Mouse (Mus musculus) embryonic facial prominence, embryonic 12.5 days (tissue): ENCODE data around the gene Pcbd1. TPM values are rescaled to one million over a fixed set of nuclear protein-coding genes. Genes with fewer than 3 reads are reported as not detected.
"Not testable (repeated sequence)": the region's sequence is repeated elsewhere in the genome, so short reads cannot be mapped to it uniquely, and the experiment has no call there.

Experiments used
- ATAC-seq: fragments of 200-750 bp; cut with Nextera tagmentation; 2 replicates; pipeline ENCODE4 v1.8.0; 2017; ENCODE audit not compliant: insufficient number of reproducible peaks, insufficient read depth, low FRiP score, low TSS enrichment
- H3K27ac ChIP-seq: fragments of 300-500 bp; sonication (generic); 2 replicates; pipeline ENCODE4 v1.5.1; 2016; ENCODE audit warnings: mild to moderate bottlenecking
- H3K27me3 ChIP-seq: fragments of 300-500 bp; sonication (generic); 2 replicates; pipeline ENCODE4 v1.6.1; 2016; ENCODE audit warnings: mild to moderate bottlenecking, moderate library complexity
- H3K36me3 ChIP-seq: fragments of 300-500 bp; sonication (generic); 2 replicates; pipeline ENCODE4 v1.6.1; 2016; ENCODE audit warnings: mild to moderate bottlenecking
- H3K4me1 ChIP-seq: fragments of 300-500 bp; sonication (generic); 2 replicates; pipeline ENCODE4 v1.6.1; 2016
- H3K4me2 ChIP-seq: fragments of 300-500 bp; sonication (generic); replicated peaks from 2 replicates; pipeline ENCODE4 v1.6.1; 2016; ENCODE audit warnings: mild to moderate bottlenecking, moderate library complexity
- H3K4me3 ChIP-seq: fragments of 300-500 bp; sonication (generic); 2 replicates; pipeline ENCODE4 v1.5.1; 2016; ENCODE audit warnings: mild to moderate bottlenecking
- H3K9ac ChIP-seq: fragments of 300-500 bp; sonication (generic); 2 replicates; pipeline ENCODE4 v1.6.1; 2016; ENCODE audit warnings: mild to moderate bottlenecking, moderate library complexity
- H3K9me3 ChIP-seq: fragments of 300-500 bp; sonication (generic); 2 replicates; pipeline ENCODE4 v1.6.1; 2016; ENCODE audit warnings: mild to moderate bottlenecking, moderate library complexity
- WGBS: fragments of 180-500 bp; shearing (Covaris S2); methylation state at CpG from one replicate; pipeline ENCODE4 v1.1.7; 2016; 5-methylcytosine and 5-hydroxymethylcytosine counted together
- polyA plus RNA-seq: library from polyadenylated mRNA; unstranded; fragments of >200 nt; fragmentation: Nextera tagmentation; extraction: Ambion mirVana; gene quantifications from 2 replicates; pipeline ENCODE4 v1.2.1, GENCODE M21; 2016

The Pcbd1 gene
- polyA plus RNA-seq, 1 experiment from 2014 or later, result 11.8 TPM

DNA sequence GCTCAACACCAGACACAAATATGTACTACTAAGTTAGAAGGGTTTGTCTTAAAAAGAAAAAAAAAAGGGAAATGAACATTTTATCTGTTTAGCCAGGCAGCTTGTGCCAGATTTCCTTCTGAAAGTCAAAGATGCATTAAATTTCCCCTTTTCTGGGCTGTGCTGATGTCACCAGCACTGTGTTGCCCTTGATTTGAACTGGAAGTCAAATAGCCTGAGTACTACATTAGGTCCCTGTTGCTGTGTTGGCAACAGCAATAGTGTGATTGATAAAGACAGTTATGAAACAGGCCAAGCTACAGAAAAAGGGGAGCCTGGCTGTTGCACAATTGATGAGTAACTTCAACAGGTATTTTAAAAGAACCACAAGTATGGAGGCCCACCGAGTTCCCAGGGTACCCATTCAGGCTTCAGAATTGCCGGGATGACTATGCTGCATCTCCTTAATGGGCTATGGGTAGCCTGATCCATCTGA, 25.2 kb downstream of the Pcbd1 start:
- no peak for ATAC-seq
- peaks cover 47% of the 10 kb centered on the region for H3K36me3 ChIP-seq
- WGBS, result 93% methylated on average over 2 of the region's 2 CpGs
- H3K27me3 ChIP-seq, result no peaks in the 10 kb centered on the region
- H3K9ac ChIP-seq, result no peak overlapping the region
- H3K27ac ChIP-seq, result no peak overlapping the region
- no peaks in the 10 kb centered on the region for H3K9me3 ChIP-seq
- H3K4me2 ChIP-seq, result no peak overlapping the region
- H3K4me1 ChIP-seq, result no peaks in the 10 kb centered on the region
- H3K4me3 ChIP-seq, result no peak overlapping the region

DNA sequence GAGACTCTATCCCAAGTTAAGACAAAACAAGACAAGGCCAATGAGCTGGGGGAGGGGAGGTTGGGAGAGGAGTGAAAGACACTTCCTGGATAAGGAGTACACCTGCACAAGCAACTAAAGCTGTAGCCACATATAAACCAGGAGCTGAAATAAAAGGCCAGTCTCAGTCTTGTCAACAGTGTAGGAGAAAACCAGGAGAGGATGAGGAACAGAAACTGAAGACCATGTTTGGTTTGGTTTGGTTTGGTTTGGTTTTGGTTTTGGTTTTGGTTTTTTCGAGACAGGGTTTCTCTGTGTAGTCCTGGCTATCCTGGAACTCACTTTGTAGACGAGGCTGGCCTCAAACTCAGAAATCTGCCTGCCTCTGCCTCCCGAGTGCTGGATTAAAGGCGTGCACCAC, 32.6 kb downstream of the Pcbd1 start:
- 96% methylated on average over 4 of the region's 4 CpGs for WGBS
- not testable (repeated sequence) for H3K4me3 ChIP-seq, H3K9ac ChIP-seq, H3K27me3 ChIP-seq, H3K4me2 ChIP-seq, H3K27ac ChIP-seq, H3K9me3 ChIP-seq, H3K4me1 ChIP-seq, ATAC-seq
- peaks cover 20% of the 10 kb centered on the region for H3K36me3 ChIP-seq

DNA sequence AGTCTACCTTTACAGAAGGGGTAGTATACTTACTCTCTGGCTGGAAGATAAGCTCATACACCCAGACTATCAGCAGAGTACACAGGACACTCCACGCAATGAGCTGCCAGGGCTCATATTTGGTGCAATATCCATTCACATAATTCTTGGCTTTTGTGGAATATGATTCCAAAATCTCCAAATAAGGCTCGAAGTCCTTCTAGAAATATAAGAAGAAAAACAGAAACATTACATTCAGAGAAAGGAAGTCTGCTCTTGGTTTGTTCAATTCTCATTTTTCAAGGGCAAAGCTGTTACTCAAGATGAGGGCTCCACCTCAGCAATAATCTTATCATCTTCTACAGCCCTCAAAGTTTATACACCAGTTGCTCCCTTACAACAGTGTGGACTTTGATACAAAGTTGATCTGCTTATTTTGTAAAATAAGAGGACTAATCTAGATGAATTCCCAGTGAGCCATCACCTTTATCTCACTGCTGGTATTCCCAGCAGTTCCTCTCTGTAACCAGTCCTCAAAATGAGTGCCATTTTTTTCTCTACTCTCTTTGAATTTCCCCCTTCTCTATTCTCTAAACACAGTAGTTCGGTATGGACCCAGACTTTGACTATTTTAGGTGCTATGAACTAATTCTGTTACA, 34.3 kb downstream of the Pcbd1 start:
- ATAC-seq, result no peak
- Histone ChIP-seq H3K27ac (no peak overlapping the region), H3K4me2 (no peak overlapping the region), H3K27me3 (no peaks in the 10 kb centered on the region), H3K9ac (no peak overlapping the region), H3K9me3 (no peaks in the 10 kb centered on the region), H3K4me1 (no peaks in the 10 kb centered on the region), H3K36me3 (peaks cover 20% of the 10 kb centered on the region), H3K4me3 (no peak overlapping the region)
- 88% methylated on average over 3 of the region's 3 CpGs for WGBS

DNA sequence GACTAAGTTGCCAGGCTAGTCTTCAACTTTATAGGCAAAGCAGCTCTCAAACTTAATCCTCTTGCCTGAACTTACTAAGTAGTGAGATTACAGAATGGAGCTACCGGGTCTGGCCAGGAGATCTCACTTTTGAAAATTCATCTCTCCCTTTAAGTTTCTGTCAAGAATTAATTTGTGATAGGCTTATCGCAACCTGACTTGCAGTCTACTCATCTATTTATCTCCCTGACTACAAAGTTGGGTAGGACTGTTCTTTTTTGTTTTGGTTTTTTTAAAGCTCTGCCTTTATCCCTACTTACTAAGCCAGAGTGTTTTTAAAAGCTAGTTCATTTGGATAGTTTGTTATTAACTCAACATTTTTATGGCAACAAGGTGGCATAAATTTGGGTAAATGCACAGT, 35.3 kb downstream of the Pcbd1 start:
- Histone ChIP-seq H3K27me3 (no peaks in the 10 kb centered on the region), H3K4me2 (no peak overlapping the region), H3K4me3 (no peak overlapping the region), H3K9ac (no peak overlapping the region), H3K9me3 (no peaks in the 10 kb centered on the region), H3K36me3 (peaks cover 20% of the 10 kb centered on the region), H3K27ac (no peak overlapping the region), H3K4me1 (no peaks in the 10 kb centered on the region)
- 91% methylated on average over 2 of the region's 2 CpGs for WGBS
- no peak for ATAC-seq

DNA sequence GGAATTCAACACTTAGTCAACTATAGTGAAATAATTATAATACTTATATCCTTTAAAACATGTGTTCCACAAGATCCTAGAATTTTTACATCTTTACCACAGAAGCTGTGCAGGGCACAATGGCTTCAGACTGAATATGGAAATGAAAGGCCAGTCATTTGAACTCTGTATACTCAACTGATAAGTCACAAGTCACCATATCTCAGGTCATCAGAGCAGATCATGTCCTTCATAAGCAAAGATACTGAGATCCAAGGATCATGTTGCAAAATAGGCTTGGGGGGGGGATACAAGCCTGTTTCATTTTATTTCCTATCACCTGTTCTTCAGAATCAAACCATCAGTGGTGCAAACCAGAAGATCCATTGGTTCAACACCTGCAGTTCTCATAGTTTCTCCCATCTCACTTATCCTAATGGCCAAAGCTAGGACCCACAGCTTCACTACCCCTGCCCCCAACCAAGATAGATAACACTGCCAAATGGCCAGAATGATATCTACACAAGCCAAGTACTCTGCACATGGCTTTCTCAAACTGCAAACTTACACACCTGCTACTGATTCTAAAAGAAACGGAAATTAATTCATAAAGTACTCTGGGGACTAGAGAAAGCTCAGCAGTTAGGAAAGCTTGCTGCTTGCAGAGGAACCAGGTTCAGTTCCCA, 39.7 kb downstream of the Pcbd1 start:
- no peaks in the 10 kb centered on the region for H3K4me1 ChIP-seq
- H3K9me3 ChIP-seq, result no peaks in the 10 kb centered on the region
- WGBS, result 79% methylated on average over 1 of the region's 1 CpGs
- ATAC-seq, result no peak
- no peak overlapping the region for H3K27ac ChIP-seq
- H3K4me3 ChIP-seq, result no peak overlapping the region
- H3K36me3 ChIP-seq, result peaks cover 15% of the 10 kb centered on the region; the same call in 1 of the 2 replicates
- no peaks in the 10 kb centered on the region for H3K27me3 ChIP-seq
- no peak overlapping the region for H3K9ac ChIP-seq
- no peak overlapping the region for H3K4me2 ChIP-seq

DNA sequence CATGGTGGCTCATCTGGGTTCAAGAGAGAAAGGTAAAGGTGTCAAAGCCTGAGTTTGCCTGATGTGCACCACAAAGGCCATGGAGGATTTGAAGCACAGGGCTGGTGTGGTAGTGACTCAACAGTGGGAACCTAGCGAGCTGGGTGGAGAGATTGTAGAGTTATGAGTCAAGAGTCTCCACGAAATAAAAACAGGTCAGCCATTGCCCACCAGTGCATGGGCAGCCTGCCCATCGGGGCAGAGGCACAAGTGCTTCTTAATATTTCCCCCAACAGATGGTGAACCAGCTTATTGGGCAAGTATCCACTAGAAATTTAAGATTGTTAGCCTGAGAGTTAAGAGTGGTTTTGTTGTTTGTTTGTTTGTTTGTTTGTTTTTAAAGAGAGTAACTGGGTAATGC, 41.8 kb downstream of the Pcbd1 start:
- no peak overlapping the region for H3K27ac ChIP-seq
- no peak for ATAC-seq
- no peak overlapping the region for H3K4me3 ChIP-seq
- no peaks in the 10 kb centered on the region for H3K9me3 ChIP-seq
- no peak overlapping the region for H3K9ac ChIP-seq
- 81% methylated on average over 3 of the region's 3 CpGs for WGBS
- H3K36me3 ChIP-seq, result peaks cover 15% of the 10 kb centered on the region; the same call in 1 of the 2 replicates
- H3K4me1 ChIP-seq, result no peaks in the 10 kb centered on the region
- H3K27me3 ChIP-seq, result no peaks in the 10 kb centered on the region
- H3K4me2 ChIP-seq, result no peak overlapping the region

DNA sequence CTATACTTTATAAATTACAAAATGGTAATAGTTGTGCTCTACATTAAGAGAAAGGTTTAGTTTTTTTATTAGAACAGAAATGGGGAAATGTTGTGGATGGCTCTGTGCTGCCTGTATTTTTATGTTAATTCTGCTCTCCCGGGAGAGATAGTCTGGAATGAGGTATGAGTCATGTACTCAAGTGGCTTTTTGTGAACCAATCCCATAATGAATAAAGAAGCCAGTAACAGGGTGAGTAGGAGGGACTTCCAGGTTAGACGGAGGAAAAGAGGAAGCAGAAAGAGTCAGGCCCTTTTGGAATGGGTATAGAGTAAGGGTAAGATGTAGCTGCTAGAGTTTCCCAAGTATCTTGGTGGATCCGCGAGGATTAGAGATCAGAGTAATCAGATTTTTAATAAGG, 44.9 kb downstream of the Pcbd1 start:
- H3K36me3 ChIP-seq, result peaks cover 9% of the 10 kb centered on the region; the same call in 1 of the 2 replicates
- no peaks in the 10 kb centered on the region for H3K9me3 ChIP-seq
- H3K4me1 ChIP-seq, result no peaks in the 10 kb centered on the region
- no peak overlapping the region for H3K4me3 ChIP-seq
- no peaks in the 10 kb centered on the region for H3K27me3 ChIP-seq
- 80% methylated on average over 4 of the region's 4 CpGs for WGBS
- no peak overlapping the region for H3K27ac ChIP-seq
- H3K9ac ChIP-seq, result no peak overlapping the region
- H3K4me2 ChIP-seq, result no peak overlapping the region
- no peak for ATAC-seq

DNA sequence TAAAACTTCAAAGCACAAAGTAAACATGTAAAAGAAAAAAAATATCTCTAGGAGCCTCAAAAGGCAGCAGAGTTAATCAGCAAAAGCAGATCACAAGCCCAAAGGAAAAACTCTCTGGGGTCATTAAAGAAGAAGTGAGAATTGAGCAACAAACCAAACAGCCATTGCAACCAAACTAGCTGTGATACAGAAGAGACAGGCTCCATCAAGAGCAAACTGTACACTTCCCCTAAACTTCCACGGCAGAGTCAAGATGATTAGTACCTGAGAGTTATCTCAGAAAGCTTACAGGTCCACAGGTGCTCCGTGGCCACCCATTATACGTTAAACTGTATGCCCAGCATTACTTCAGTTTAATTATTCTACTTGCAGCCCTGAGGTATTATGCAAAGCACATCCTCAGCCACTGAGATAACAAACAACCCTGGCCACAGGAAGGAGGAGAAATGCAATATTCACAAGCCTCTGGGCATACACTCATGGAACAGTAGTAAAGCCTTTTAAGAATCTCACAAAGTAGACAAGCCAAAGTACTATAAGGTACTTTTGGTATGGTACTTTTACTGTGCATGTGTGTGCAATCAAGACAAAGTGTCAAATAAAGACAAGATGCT, 46.2 kb downstream of the Pcbd1 start:
- Histone ChIP-seq H3K4me3 (no peak overlapping the region), H3K36me3 (peaks cover 13% of the 10 kb centered on the region; the same call in 1 of the 2 replicates), H3K4me1 (no peaks in the 10 kb centered on the region), H3K9me3 (no peaks in the 10 kb centered on the region), H3K27ac (no peak overlapping the region), H3K9ac (no peak overlapping the region), H3K4me2 (no peak overlapping the region), H3K27me3 (no peaks in the 10 kb centered on the region)
- no peak for ATAC-seq
- WGBS, result 59% methylated on average over 3 of the region's 3 CpGs

DNA sequence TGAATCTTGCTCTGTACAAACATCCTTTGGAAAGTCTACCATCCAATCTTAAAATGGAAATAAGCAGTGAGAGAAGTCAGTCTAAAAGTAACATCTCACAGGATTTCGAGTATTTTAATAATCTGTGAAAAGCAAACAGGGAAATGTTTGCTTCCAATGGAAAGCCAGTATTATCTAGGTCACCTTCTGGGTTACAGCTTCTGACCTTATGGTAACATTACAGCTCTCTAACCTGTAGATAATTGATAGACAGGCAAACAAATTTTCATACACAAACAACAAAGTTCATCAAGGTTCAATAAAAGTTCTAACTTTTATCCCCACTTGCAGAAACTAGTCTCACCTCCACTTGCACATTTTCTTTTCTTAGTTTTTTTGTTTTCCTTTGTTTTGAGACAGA, 48.4 kb downstream of the Pcbd1 start:
- H3K4me1 ChIP-seq, result no peaks in the 10 kb centered on the region
- no peak overlapping the region for H3K27ac ChIP-seq
- no peak overlapping the region for H3K9ac ChIP-seq
- ATAC-seq, result no peak
- no peaks in the 10 kb centered on the region for H3K9me3 ChIP-seq
- no peak overlapping the region for H3K4me2 ChIP-seq
- H3K4me3 ChIP-seq, result no peak overlapping the region
- H3K27me3 ChIP-seq, result no peaks in the 10 kb centered on the region
- WGBS, result 79% methylated on average over 1 of the region's 1 CpGs
- peaks cover 7% of the 10 kb centered on the region; the same call in 1 of the 2 replicates for H3K36me3 ChIP-seq

DNA sequence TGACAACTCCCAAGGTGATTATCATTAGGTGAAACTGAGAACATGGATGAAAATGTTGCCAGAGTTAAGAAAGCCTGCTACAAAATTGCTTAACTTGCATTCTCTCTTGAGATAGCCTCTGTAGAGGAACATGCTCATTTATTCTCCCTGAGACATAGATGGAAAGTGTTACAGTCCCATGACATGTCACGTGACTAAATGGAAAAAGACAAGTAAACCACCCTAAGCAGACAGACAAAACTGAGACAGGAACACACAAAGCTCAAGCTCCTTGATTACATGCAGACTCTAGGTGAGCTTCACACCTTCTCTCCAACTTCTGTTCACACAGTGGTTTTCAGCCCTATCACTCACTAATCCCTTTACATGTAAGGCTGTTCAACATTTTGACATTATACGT, 54.2 kb downstream of the Pcbd1 start:
- ATAC-seq, result no peak
- H3K9me3 ChIP-seq, result no peaks in the 10 kb centered on the region
- H3K4me3 ChIP-seq, result no peak overlapping the region
- H3K36me3 ChIP-seq, result peaks cover 7% of the 10 kb centered on the region; the same call in 1 of the 2 replicates
- H3K27ac ChIP-seq, result no peak overlapping the region
- 93% methylated on average over 2 of the region's 2 CpGs for whole genome bisulfite sequencing
- no peak overlapping the region for H3K9ac ChIP-seq
- H3K4me1 ChIP-seq, result peaks cover 5% of the 10 kb centered on the region
- H3K4me2 ChIP-seq, result no peak overlapping the region
- no peaks in the 10 kb centered on the region for H3K27me3 ChIP-seq
